Mouse (Mus musculus): ENCODE data around the gene Ripk3.

Ripk3 gene

DNA sequence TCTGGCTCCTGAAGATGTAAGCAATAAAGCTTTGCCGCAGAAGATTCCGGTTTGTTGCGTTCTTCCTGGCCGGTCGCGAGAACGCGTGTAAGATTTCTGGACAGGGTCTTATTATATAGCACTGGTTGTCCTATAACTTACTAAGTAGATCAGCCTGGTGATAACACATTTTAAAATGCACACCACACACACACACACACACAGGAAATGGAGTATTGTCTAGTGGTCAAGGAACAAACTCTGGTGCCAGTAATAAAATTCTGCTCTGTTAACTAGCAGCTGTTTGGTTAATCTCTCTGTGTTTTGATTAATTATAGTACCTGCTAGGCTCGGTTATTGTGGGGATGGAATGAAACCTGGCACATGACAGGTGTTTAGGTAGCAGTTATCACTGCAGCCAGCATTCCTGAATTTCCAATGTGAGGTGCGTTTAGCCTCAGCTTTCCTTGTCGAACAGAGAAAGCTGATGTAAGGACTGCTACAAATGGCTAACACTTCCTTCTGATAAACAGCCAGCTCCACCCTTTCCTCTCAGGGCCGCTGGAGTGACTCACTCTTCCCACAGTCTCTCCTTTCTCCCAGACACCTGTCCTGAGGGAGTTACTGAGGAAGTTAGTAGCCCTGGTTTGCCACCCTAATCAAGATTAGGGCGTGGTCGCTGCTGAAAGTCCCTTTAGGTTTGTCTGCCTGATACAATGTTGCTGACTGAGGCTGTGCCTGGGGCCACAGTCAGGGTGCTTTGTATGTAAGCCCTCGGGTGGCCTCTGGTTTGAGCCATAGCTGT, 6.9 kb upstream of the Ripk3 start:
- DNase-seq (ENCODE audit: low spot score): no peak

DNA sequence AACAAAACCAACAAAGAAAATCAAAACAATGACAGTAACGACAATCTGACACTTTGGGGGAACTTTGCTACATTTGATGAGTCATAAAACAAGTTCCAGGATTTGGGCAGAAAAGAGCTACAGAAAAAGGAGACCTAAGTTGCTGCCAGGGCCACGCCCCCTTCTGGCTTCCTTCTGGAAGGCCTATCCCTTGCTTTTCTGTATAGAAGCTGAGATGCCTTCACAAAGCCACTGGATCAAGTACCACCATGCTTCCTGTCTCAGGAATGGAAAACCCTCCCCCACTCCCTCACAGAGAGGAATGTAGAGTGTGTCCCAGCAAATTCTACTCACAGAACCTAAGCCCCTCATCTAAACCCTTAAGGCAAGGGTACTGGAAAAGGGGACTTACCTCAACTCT, 5.3 kb upstream of the Ripk3 start:
- DNase-seq (ENCODE audit: low spot score): no peak

DNA sequence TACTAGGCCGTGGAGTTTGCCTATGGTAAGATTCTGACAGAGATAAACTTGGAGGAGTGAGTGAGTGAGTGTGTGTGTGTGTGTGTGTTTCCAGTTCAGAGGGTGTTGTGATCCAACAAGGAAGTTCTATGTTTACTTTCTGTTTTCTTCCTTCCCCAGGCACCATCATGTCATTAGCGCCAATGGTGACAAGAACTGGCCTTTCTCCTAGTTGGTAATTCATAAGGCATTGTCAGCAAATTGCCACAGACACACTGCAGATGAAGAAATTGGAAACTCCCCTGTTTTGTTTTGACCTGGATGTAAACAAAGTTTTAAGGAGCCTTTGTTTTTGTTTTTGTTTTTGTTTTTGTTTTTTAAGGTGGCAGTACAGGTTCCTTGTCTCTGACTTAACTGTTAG, 4.8 kb upstream of the Ripk3 start:
- no peak for DNase-seq (ENCODE audit: low spot score)

DNA sequence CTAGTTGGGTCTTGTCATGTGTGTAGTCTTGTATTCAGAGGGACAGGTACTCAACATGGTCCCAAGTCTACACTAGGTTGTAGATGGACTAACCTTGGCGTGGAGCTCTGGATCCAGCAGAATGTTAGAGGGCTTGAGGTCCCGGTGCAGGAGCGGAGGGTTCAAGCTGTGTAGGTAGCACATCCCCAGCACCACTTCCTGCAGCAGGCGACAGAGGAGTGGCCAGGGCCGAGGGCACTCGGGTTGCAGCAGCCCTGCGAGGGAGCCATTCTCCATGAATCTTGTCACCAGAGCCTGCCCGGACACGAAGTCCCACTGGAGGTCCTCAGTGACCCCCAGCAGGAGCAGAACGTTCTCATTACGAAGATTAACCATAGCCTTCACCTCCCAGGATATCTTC, 934 bp downstream of the Ripk3 start:
- DNase-seq (ENCODE audit: low spot score): no peak

DNA sequence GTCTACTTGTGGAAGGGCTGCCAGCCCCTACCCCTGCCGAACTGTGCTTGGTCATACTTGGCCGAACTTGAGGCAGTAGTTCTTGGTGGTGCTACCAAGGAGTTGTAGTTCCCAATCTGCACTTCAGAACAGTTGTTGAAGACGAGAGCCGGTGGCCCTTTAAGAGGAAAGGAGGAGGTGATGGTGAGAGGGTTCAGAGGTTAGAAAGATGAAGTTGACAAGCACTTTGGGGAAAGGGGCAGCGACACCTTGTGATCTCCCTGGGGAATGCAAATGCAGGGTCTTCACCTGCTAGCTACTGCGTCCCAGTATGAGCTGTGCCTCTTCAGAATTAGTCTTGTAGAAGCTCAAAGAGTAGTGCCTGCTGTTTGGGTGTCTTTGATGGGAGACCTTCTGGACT, 3.5 kb downstream of the Ripk3 start:
- DNase-seq (ENCODE audit: low spot score): no peak

DNA sequence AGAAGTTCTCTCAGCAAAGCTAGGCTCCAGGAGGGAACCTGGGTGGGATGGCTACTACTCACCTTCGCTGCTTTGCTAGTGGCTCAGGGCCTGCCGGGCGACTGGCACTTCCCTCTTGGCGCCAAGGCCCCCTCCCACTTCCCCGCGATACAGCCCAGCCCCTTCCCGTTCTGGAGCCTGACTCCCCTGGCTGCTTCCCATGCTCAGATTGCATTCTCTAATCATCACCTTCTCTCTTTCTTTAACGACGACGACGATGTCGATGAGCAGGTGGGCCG, 4.8 kb downstream of the Ripk3 start, which contains the start of gene Adcy4:
Gene Adcy4 (minus strand): TSS at position 138 of the 278 bp plus-strand sequence.
- DNase-seq (ENCODE audit: low spot score): no peak

DNA sequence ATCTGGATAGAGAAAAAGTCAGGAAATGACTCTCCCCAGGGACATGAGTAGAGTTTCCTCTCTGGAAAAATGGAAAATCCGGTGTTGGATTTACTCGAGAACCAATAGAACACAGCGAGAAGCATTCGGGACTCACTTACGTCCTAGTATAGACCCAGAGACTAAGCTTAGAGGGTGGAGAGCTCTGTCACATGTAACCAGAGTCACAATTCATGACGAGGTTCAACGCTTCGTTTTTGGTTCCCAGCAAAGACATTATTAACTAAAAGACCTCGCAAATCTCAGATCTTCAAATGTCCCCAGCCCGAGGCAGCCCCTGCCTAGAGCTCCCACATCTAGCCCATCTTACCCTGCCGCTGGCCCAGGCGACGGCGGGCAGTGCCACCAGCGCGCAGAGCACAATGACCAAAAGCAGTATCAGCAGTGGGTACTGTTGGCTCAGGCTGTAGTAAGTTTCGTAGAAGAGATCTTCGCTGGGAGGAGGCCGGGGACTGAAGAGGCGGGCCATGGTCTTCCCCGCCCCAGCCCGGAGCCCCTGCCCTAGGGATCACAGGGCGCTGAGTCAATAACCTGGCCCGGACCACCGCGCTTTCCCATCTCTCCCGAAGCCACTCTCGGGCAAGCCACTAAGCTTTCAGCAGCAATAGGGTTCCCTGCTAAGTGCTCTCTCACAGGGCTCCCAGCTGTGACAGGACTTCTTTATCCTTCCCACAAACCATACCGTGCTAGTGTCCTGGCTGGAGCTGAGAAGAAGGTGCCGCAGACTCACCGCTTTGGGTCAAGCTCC, 5.3 kb downstream of the Ripk3 start:
- DNase-seq (ENCODE audit: low spot score): no peak

DNA sequence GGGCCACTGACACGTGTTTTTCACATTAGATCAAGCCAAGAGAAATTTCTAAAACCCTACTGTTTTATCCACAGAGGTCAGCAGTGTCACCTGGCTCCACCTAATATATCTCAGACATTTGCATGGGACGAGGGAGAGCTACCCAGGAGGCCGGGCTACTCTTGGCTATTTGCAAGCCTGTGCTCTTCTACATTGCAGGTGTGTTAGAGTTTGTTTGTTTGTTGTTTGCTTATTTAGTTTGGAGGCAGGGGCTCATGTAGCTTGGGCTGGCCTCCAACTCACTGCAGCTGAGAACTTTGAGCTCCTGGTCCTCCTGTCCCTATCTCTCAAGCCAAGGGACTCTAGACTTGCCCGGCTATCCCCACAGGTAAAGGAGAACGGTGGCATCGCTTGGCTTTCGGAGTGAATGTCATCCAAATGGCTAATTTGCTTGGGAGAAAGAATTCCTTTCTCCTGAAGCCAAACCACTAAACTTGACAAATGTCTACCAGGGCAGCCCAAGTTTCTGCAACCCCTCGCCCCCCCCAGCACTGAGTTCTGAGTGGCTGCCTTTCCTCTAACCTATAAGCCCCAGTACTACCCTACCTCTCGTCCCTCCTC, 6.2 kb downstream of the Ripk3 start:
- DNase-seq (ENCODE audit: low spot score): no peak

DNA sequence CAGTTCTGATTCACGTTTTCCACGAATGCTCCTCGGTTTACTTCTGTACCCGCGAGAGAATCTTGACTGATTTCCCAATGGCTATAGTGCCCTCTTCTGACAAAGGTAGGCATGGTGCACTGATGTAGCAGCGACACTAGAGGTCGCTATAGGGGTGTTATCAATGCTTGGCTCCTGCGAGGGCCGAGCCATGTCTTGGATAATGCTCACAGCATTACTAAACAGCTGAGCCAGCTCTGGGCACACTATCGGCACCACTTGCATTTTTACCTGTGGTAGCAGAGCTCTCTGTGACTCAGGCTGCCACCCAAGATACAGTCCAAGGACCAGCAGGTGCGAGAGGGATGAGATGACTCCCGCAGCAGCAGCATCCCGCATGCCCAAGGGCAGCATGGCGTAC, 7.4 kb downstream of the Ripk3 start:
- no peak for DNase-seq (ENCODE audit: low spot score)

DNA sequence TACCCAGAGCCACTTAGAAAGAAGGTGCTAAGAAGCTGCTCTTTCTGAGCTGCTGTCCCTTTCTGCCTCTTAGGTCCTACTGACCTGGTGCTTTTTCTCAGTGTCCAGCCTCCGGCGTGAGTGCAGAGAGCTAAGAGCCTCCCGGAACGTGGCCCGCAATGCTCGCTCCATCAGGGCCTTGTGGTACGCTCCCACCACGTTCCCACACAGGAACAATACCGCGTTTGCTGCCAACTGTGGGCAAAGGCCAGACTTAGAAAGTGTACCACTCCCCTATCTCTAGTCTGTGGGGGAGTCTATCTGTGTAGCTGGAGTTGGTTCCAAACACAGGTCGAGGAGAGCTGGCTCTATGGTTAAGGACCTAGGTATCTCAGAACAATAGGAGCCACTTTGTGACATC, 7.9 kb downstream of the Ripk3 start:
- DNase-seq (ENCODE audit: low spot score): no peak

DNA sequence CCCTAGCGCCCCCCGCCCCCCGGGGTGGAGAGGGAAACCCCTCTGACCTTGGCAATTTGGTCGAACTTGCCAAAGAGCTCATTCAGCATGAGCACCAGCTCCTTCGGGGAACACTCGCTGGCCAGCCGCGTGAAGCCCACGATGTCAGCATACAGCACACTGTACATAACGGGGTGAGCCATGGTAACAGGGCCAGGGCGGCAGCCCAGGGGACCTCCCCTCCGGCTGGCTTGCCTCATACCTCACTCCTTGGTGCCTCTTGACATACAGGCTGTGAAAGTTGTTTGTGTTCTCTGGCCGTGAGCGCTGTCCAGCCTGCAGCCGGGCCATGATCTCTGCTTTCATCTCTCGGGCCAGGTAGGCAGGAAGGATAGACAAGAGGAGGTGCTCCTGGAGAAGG, 9.0 kb downstream of the Ripk3 start:
- DNase-seq (ENCODE audit: low spot score): no peak

DNA sequence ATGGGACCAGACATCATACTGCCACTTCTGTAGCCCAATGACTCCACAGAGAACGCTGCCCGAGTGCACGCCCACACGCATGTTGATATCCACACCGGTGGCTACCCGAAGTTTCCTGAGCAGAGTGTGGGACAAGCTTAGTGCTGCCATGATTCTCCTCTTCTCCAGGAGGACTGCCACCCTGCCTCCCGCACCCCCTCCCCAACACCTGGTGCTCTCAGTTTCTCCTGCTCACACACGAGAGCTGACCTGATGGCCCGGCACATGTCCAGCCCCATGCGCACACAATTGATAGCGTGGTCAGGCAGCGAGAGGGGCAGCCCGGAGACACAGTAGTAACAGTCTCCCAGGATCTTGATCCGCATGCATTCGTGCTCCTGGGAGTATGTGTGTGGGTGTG, 10.0 kb downstream of the Ripk3 start:
- DNase-seq (ENCODE audit: low spot score): no peak

DNA sequence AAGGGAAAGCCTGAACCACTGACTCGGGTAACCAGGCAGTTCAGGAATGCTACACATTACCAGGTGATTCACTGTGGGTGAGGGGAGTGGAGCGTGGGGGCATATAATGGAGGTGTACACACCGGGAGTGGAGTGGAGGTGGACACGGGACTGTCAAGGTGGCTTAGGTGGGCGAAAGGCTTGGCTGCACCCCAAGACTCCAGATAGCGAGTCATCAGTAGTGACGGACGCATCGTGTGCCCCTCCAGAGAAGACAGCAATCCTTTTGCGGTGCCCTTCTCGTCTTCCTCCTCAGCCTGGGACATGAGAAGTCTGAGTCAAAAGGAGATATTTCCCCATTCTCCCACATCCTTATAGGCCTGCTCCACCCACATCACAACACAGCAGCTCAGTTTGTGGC, 10.9 kb downstream of the Ripk3 start:
- no peak for DNase-seq (ENCODE audit: low spot score)

DNA sequence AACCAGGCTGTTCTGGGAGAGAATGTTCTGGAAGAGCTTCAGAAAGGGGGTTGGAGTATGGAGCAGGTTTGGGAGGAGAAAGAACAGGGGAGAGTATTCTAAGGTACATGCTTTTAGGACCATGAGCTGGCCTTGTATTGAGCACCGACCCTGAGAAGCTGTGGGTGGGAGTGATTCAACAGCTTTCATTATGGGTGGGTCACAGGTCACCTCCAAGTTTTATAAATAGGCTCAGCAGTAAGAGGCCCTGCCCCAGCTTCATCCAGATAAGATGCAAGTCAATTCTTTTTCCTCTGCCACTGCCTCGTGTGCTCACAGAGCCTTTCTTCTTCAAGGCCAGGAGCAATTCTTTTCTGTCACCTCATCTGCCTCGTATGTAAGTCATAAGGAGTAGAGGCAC, 11.5 kb downstream of the Ripk3 start:
- DNase-seq (ENCODE audit: low spot score): no peak

DNA sequence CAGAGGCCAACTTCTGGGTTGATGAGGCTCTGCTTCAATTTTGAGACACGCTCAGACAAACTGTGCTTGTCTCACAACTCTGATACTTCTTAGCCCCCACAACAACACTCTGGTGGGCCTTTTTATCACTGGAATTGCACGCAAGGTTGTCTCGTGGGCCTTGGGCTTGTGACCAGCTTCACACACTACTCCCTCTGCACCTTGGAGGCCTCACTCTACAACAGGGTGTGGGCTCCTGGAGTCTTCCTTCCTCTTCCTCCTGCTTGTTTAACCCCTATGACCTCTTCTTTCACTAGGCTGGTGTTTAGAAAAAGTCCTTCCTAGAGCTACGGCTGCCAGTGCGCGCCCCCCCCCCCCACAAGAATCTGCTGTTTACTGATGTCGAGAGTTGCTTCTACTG, 12.0 kb downstream of the Ripk3 start:
- no peak for DNase-seq (ENCODE audit: low spot score)

DNA sequence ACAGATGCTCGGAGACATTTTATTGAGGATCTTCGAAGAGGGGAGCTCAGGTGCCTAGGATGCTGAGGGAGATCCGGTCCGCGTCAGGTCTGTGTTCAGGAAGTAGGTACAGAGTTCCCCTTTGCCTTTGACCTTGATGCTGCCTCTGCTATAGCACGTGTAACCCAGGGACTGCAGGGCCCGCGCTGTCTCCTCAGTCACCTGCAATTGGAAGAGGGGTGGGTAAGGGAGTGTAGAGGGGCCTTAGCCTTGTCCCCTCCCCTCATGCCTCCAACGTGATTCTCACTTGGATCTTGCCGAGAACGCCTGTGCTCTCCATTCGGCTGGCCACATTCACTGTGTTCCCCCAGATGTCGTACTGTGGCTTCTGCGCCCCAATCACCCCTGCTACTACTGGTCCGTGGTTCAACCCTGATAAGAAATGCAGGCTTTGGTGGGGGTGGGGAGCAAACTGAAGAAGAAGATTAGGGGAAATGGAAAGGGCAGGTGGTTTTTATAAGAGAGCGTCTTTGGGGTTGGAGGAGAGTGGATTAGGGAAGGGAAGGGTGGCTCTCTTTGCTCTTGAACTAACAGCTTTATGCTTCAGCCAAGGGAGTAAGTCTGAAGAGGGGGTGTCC, 19.5 kb downstream of the Ripk3 start:
- no peak for DNase-seq (ENCODE audit: low spot score)

DNA sequence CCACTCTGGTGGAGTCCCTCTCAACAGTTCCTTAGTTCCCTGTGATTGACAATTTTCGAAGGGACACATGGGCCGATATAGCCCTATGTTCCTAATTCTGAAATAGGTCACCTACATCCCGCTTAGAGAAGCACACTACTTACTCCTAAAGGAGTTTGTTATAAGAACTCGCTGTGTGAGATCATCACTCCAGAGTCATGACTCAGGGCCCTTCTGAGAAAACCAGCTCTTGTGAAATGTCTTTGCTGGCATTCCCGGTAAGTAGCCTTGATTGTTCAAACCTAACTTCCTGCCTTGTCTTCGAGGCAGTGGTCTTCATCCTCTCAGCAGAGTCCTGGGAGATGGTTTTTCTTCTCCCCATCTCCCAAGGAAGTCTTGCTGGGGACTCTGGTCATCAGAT, 20.1 kb downstream of the Ripk3 start:
- no peak for DNase-seq (ENCODE audit: low spot score)

DNA sequence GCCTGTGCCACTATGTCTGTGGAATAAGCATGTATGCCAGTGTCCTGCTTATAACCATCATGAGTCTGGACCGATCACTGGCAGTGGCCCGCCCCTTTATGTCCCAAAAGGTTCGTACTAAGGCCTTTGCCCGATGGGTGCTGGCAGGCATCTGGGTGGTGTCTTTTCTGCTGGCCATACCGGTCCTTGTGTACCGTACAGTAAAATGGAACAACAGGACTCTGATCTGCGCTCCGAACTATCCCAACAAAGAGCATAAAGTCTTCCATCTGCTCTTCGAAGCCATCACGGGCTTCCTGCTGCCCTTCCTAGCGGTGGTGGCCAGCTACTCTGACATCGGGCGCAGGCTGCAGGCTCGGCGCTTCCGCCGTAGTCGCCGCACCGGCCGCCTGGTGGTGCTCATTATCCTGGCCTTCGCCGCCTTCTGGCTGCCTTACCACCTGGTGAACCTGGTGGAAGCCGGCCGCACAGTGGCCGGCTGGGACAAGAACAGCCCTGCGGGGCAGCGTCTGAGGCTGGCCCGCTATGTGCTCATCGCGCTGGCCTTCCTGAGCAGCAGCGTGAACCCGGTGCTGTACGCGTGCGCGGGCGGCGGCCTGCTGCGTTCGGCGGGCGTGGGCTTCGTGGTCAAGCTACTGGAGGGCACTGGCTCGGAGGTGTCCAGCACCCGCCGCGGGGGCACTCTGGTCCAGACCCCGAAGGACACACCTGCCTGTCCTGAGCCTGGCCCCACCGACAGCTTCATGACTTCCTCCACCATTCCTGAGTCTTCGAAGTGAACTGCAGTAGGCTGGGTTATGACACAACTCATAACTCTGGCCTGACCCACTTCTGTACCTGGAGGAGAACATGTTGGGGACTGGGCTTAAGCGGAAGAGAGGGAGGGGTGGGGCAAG, 20.9 kb downstream of the Ripk3 start:
- no peak for DNase-seq (ENCODE audit: low spot score)

DNA sequence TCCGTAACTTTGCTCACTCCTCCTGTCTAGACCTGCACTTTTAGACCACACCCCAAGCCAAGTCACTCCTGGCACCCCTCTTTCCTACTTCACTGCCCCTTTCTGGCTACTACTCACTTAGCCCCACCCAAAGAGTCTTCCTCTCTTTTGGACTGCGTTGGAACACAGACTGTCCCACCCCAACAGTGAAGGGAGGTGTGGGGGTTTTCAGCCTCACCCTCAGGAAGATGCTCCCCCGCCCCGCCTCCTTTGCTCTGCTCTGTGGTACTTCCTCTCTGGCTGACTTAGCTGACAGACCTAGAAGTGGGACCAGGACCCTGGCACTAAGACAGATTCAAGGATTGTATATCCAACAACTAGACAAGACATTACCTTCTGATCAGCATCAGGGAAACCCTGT, 23.0 kb downstream of the Ripk3 start, which contains the start of gene Ltb4r1:
Gene Ltb4r1 (plus strand): TSS at position 267 of the 400 bp plus-strand sequence.
- no peak for DNase-seq (ENCODE audit: low spot score)

DNA sequence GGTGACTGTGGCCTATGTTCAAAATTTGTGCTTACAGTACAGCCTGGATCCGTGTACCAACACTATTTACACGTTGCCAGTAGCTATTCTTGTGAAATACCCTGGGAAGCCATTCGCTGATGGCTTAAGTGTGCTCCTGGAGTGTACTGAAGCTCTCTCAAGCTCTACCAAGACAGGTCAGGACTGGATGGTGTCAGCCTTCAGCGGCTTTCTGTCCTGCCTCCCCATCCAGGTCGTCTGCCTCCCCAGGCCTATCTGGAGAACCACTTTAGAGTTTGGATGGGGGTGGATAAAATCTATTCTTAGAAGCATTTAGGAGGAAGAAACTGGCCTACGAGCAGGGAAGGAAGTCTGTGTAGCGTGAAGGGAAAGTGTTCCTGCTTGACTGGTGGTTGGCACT, 25.5 kb downstream of the Ripk3 start:
- DNase-seq (ENCODE audit: low spot score): no peak

DNA sequence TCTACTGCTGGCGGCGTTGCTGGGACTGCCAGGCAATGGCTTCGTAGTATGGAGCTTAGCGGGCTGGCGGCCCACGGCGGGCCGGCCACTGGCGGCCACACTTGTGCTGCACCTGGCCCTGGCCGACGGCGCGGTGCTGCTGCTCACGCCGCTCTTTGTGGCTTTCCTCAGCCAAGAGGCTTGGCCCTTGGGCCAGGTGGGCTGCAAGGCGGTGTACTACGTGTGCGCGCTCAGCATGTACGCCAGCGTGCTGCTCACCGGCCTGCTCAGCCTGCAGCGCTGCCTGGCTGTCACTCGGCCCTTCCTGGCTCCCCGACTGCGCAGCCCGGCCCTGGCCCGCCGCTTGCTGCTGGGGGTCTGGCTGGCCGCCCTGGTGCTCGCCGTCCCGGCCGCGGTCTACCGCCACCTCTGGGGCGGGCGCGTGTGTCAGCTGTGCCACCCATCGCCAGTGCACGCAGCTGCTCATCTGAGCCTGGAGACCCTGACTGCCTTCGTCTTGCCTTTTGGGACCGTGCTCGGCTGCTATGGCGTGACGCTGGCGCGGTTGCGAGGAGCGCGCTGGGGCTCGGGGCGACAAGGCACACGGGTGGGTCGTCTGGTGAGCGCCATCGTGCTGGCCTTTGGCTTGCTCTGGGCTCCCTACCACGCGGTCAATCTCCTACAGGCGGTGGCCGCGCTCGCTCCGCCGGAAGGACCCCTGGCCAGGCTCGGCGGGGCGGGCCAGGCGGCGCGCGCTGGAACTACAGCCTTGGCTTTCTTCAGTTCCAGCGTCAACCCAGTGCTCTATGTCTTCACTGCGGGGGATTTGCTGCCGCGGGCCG, 26.5 kb downstream of the Ripk3 start:
- DNase-seq (ENCODE audit: low spot score): no peak
